Mouse (Mus musculus): ENCODE measurements around the gene Ifna16. TPM values are rescaled to one million over a fixed set of nuclear protein-coding genes. Genes with fewer than 3 reads are reported as not detected.

Ifna16 gene
- polyA plus RNA-seq, 1 experiment: not detected

DNA sequence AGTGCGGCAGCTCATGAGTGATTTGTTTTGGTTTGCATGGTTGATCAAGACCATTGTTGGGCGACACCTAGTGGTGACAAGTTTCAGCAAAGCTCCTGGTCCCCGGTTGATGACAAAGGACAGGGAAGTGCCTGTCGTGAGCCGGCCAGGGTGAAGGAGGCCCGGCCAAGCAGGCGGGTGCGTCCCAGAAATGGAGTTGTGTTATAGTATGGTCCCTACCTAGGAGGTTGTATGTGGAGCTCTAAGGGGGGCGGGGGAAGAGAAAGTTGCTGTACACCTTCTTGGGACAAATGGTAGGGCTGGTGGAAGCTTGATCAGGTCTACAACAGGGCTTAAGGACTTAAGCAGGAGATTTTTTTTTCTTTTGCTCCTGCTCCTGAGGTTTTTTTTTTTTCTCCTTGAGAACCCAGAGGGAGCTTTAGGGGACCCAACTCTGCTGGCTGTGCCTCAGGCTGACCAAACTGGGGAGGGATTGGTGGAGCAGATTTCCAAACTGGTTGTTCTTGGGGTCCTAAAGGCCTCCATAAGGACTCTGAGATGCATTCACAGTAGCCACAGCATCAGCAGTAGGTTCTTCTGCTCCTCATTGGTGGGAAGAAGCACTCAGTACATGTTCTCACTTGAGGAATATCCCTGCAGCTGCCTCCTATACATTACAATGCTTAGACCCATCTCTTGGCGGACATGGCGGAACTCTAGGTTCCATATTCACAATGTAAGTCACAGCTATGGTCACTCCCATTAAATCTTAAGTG lies 35.5 kb downstream of the Ifna16 start:
- Histone ChIP-seq H3K27ac (ENCODE audit: control insufficient read depth, insufficient read depth, low read depth, low read length, poor library complexity) (no peak overlapping the region), H3K4me1 (ENCODE audit: control insufficient read depth, insufficient read depth, low read length) (no peaks in the 10 kb centered on the region), H3K4me3 (replicated peaks; ENCODE audit: control insufficient read depth, low read depth, low read length) (peak overlapping the region; percentile 86)
- TF ChIP-seq CTCF (IDR thresholded peaks at IDR 0.05; ENCODE audit: control insufficient read depth, insufficient read depth, low read length): peak; percentile 74
- TF ChIP-seq POLR2A (IDR thresholded peaks at IDR 0.05; ENCODE audit: borderline replicate concordance, control insufficient read depth, low read depth, low read length): no peak
- WGBS: 12% methylated on average over 11 of the region's 11 CpGs

GRCm38 (mm10) chr4:88640704-88641076 lies 36.0 kb downstream of the Ifna16 start:
- TF ChIP-seq CTCF (IDR thresholded peaks at IDR 0.05; ENCODE audit: control insufficient read depth, insufficient read depth, low read length) (no peak), POLR2A (IDR thresholded peaks at IDR 0.05; ENCODE audit: borderline replicate concordance, control insufficient read depth, low read depth, low read length) (no peak)
- WGBS: 13% methylated on average over 8 of the region's 8 CpGs
- no peaks in the 10 kb centered on the region for H3K4me1 ChIP-seq (ENCODE audit: control insufficient read depth, insufficient read depth, low read length)
- H3K27ac ChIP-seq (ENCODE audit: control insufficient read depth, insufficient read depth, low read depth, low read length, poor library complexity): no peak overlapping the region
- H3K4me3 ChIP-seq (replicated peaks; ENCODE audit: control insufficient read depth, low read depth, low read length): peak overlapping the region; percentile 86

- WGBS: 84% methylated on average over 4 of the region's 4 CpGs
These were observed 42.4 kb downstream of the Ifna16 start, which contains the start of gene C87499 for GRCm38 (mm10) chr4:88634311-88634710. C87499 (minus strand) TSS chr4:88634411.

More at GRCm38 (mm10) chr4:88634311-88634710, 42.4 kb downstream of the Ifna16 start, which contains the start of gene C87499:
- no peak within 1 kb of the TSS for H3K27ac ChIP-seq (ENCODE audit: control insufficient read depth, insufficient read depth, low read depth, low read length, poor library complexity)
- no peaks in the 10 kb centered on the region for H3K4me1 ChIP-seq (ENCODE audit: control insufficient read depth, insufficient read depth, low read length)
- no peak within 1 kb of the TSS for H3K4me3 ChIP-seq (replicated peaks; ENCODE audit: control insufficient read depth, low read depth, low read length)
- no peak for TF ChIP-seq CTCF (IDR thresholded peaks at IDR 0.05; ENCODE audit: control insufficient read depth, insufficient read depth, low read length)
- TF ChIP-seq POLR2A (IDR thresholded peaks at IDR 0.05; ENCODE audit: borderline replicate concordance, control insufficient read depth, low read depth, low read length): no peak

Other genes starting within 250 kb of the Ifna16 start
- 3.5 and 10.8 TPM in 2 replicates for gene Hacd4, start 238.0 kb downstream of the Ifna16 start, polyA plus RNA-seq (2011; ENCODE audit: insufficient read depth, insufficient read length, low replicate concordance, missing spikeins)
- gene Ifnb1, start 154.2 kb downstream of the Ifna16 start, polyA plus RNA-seq (2011; ENCODE audit: insufficient read depth, insufficient read length, low replicate concordance, missing spikeins): not detected in 2 replicates
- not detected in 2 replicates for gene Ifna15, start 118.7 kb downstream of the Ifna16 start, polyA plus RNA-seq (2011; ENCODE audit: insufficient read depth, insufficient read length, low replicate concordance, missing spikeins)
- not detected in 2 replicates for gene Ifna14, start 105.1 kb downstream of the Ifna16 start, polyA plus RNA-seq (2011; ENCODE audit: insufficient read depth, insufficient read length, low replicate concordance, missing spikeins)
- gene Ifna9, start 84.5 kb downstream of the Ifna16 start, polyA plus RNA-seq (2011; ENCODE audit: insufficient read depth, insufficient read length, low replicate concordance, missing spikeins): not detected in 2 replicates
- not detected in 2 replicates for gene Ifna12, start 73.5 kb downstream of the Ifna16 start, polyA plus RNA-seq (2011; ENCODE audit: insufficient read depth, insufficient read length, low replicate concordance, missing spikeins)
- not detected in 2 replicates for gene C87499, start 42.5 kb downstream of the Ifna16 start, polyA plus RNA-seq (2011; ENCODE audit: insufficient read depth, insufficient read length, low replicate concordance, missing spikeins)
- 1.9 TPM in 1 of 2 replicates, not detected in the other for gene Ifna13, start 32.5 kb downstream of the Ifna16 start, polyA plus RNA-seq (2011; ENCODE audit: insufficient read depth, insufficient read length, low replicate concordance, missing spikeins)
- not detected in 2 replicates for gene Ifna2, start 7.0 kb upstream of the Ifna16 start, polyA plus RNA-seq (2011; ENCODE audit: insufficient read depth, insufficient read length, low replicate concordance, missing spikeins)
- not detected in 2 replicates for gene Ifnab, start 14.4 kb upstream of the Ifna16 start, polyA plus RNA-seq (2011; ENCODE audit: insufficient read depth, insufficient read length, low replicate concordance, missing spikeins)
- not detected in 2 replicates for gene Gm26566, start 44.9 kb upstream of the Ifna16 start, polyA plus RNA-seq (2011; ENCODE audit: insufficient read depth, insufficient read length, low replicate concordance, missing spikeins)
- gene Klhl9, start 45.5 kb upstream of the Ifna16 start, polyA plus RNA-seq (2011; ENCODE audit: insufficient read depth, insufficient read length, low replicate concordance, missing spikeins): 10.8 and 18.3 TPM in 2 replicates
- not detected in 2 replicates for gene Gm13271, start 77.9 kb upstream of the Ifna16 start, polyA plus RNA-seq (2011; ENCODE audit: insufficient read depth, insufficient read length, low replicate concordance, missing spikeins)
- gene Gm13283, start 83.2 kb upstream of the Ifna16 start, polyA plus RNA-seq (2011; ENCODE audit: insufficient read depth, insufficient read length, low replicate concordance, missing spikeins): not detected in 2 replicates
- gene Gm13290, start 96.9 kb upstream of the Ifna16 start, polyA plus RNA-seq (2011; ENCODE audit: insufficient read depth, insufficient read length, low replicate concordance, missing spikeins): not detected in 2 replicates
- not detected in 2 replicates for gene Gm13289, start 100.0 kb upstream of the Ifna16 start, polyA plus RNA-seq (2011; ENCODE audit: insufficient read depth, insufficient read length, low replicate concordance, missing spikeins)
- gene Gm13272, start 102.9 kb upstream of the Ifna16 start, polyA plus RNA-seq (2011; ENCODE audit: insufficient read depth, insufficient read length, low replicate concordance, missing spikeins): not detected in 2 replicates
- not detected in 2 replicates for gene Ifnz, start 105.2 kb upstream of the Ifna16 start, polyA plus RNA-seq (2011; ENCODE audit: insufficient read depth, insufficient read length, low replicate concordance, missing spikeins)
- gene Gm13276, start 108.8 kb upstream of the Ifna16 start, polyA plus RNA-seq (2011; ENCODE audit: insufficient read depth, insufficient read length, low replicate concordance, missing spikeins): not detected in 2 replicates
- gene Gm13277, start 111.7 kb upstream of the Ifna16 start, polyA plus RNA-seq (2011; ENCODE audit: insufficient read depth, insufficient read length, low replicate concordance, missing spikeins): not detected in 2 replicates
- gene Gm13278, start 114.6 kb upstream of the Ifna16 start, polyA plus RNA-seq (2011; ENCODE audit: insufficient read depth, insufficient read length, low replicate concordance, missing spikeins): not detected in 2 replicates
- gene Gm13275, start 117.6 kb upstream of the Ifna16 start, polyA plus RNA-seq (2011; ENCODE audit: insufficient read depth, insufficient read length, low replicate concordance, missing spikeins): not detected in 2 replicates
- gene Gm13279, start 120.5 kb upstream of the Ifna16 start, polyA plus RNA-seq (2011; ENCODE audit: insufficient read depth, insufficient read length, low replicate concordance, missing spikeins): not detected in 2 replicates
- not detected in 2 replicates for gene Gm13285, start 122.7 kb upstream of the Ifna16 start, polyA plus RNA-seq (2011; ENCODE audit: insufficient read depth, insufficient read length, low replicate concordance, missing spikeins)
- gene Gm13287, start 126.3 kb upstream of the Ifna16 start, polyA plus RNA-seq (2011; ENCODE audit: insufficient read depth, insufficient read length, low replicate concordance, missing spikeins): not detected in 2 replicates
- gene Gm13288, start 128.6 kb upstream of the Ifna16 start, polyA plus RNA-seq (2011; ENCODE audit: insufficient read depth, insufficient read length, low replicate concordance, missing spikeins): not detected in 2 replicates
- gene Ifna7, start 139.3 kb upstream of the Ifna16 start, polyA plus RNA-seq (2011; ENCODE audit: insufficient read depth, insufficient read length, low replicate concordance, missing spikeins): not detected in 2 replicates
- not detected in 2 replicates for gene Ifna11, start 143.0 kb upstream of the Ifna16 start, polyA plus RNA-seq (2011; ENCODE audit: insufficient read depth, insufficient read length, low replicate concordance, missing spikeins)
- not detected in 2 replicates for gene Ifna6, start 150.5 kb upstream of the Ifna16 start, polyA plus RNA-seq (2011; ENCODE audit: insufficient read depth, insufficient read length, low replicate concordance, missing spikeins)
- gene Ifna5, start 158.6 kb upstream of the Ifna16 start, polyA plus RNA-seq (2011; ENCODE audit: insufficient read depth, insufficient read length, low replicate concordance, missing spikeins): not detected in 2 replicates
- not detected in 2 replicates for gene Ifna4, start 164.9 kb upstream of the Ifna16 start, polyA plus RNA-seq (2011; ENCODE audit: insufficient read depth, insufficient read length, low replicate concordance, missing spikeins)
- not detected in 2 replicates for gene Ifna1, start 173.2 kb upstream of the Ifna16 start, polyA plus RNA-seq (2011; ENCODE audit: insufficient read depth, insufficient read length, low replicate concordance, missing spikeins)
- gene Ifne, start 203.3 kb upstream of the Ifna16 start, polyA plus RNA-seq (2011; ENCODE audit: insufficient read depth, insufficient read length, low replicate concordance, missing spikeins): not detected in 2 replicates

All from bone marrow, adult 2 months (tissue).